Mouse (Mus musculus) MEL (cell line): Measurements from ENCODE around the gene Csrnp1. TPM values are rescaled to one million over a fixed set of nuclear protein-coding genes. Genes with fewer than 3 reads are reported as not detected.

Experiments used
- DNase-seq: peaks from one replicate; pipeline ENCODE4 v3.0.0; 2011; ENCODE audit warnings: low read depth, low spot score
- H3K27ac ChIP-seq: 2 replicates; pipeline ENCODE4 v1.5.1; 2012; ENCODE audit warnings: low read depth, mild to moderate bottlenecking, control low read depth, low read length, moderate library complexity; ENCODE audit not compliant: control insufficient read depth
- H3K27me3 ChIP-seq, 2 experiments: fragments of 150-350 bp in 1 of 2; sonication (generic) in 1 of 2; 2 replicates each; pipeline ENCODE4 v1.6.1; 2012; ENCODE audit warnings: low read length in 2 of 2, mild to moderate bottlenecking in 2 of 2, improper control_type of control experiment in 1 of 2, moderate library complexity in 1 of 2; ENCODE audit not compliant: insufficient read depth in 2 of 2, control insufficient read depth in 1 of 2
- H3K36me3 ChIP-seq, 2 experiments: 2 replicates each; pipeline ENCODE4 v1.6.1; 2012 to 2014; ENCODE audit warnings: low read length in 2 of 2, improper control_type of control experiment in 1 of 2, inconsistent platforms in 1 of 2, mild to moderate bottlenecking in 1 of 2; ENCODE audit not compliant: insufficient read depth in 2 of 2, control insufficient read depth in 1 of 2
- H3K4me1 ChIP-seq, 2 experiments: fragments of 150-350 bp in 1 of 2; sonication (generic) in 1 of 2; 2 replicates each; pipeline ENCODE4 v1.6.1; 2012; ENCODE audit warnings: low read length in 2 of 2, improper control_type of control experiment in 1 of 2, mild to moderate bottlenecking in 1 of 2; ENCODE audit not compliant: insufficient read depth in 2 of 2, control insufficient read depth in 1 of 2
- H3K4me3 ChIP-seq, 2 experiments: fragments of 150-350 bp in 1 of 2; sonication (generic) in 1 of 2; 2 replicates each; pipeline ENCODE4 v1.5.1; 2012; ENCODE audit warnings: low read depth in 2 of 2, low read length in 2 of 2, mild to moderate bottlenecking in 2 of 2, moderate library complexity in 2 of 2, control low read depth in 1 of 2, improper control_type of control experiment in 1 of 2; ENCODE audit not compliant: control insufficient read depth in 1 of 2, insufficient read depth in 1 of 2
- H3K79me2 ChIP-seq: 2 replicates; pipeline ENCODE4 v1.6.1; 2012; ENCODE audit warnings: mild to moderate bottlenecking, low read length, moderate library complexity; ENCODE audit not compliant: control insufficient read depth, poor library complexity, insufficient read depth
- H3K9ac ChIP-seq: 2 replicates; pipeline ENCODE4 v1.6.1; 2012; ENCODE audit warnings: low read depth, mild to moderate bottlenecking, control low read depth, low read length, moderate library complexity; ENCODE audit not compliant: control insufficient read depth, poor library complexity, severe bottlenecking
- H3K9me3 ChIP-seq: fragments of 150-350 bp; sonication (generic); replicated peaks from 2 replicates; pipeline ENCODE4 v1.6.1; 2012; ENCODE audit warnings: mild to moderate bottlenecking, low read length, improper control_type of control experiment, moderate library complexity; ENCODE audit not compliant: insufficient read depth
- CHD1 ChIP-seq: IDR thresholded peaks from 2 replicates; pipeline ENCODE4 v1.6.1; 2012; ENCODE audit warnings: low read depth, mild to moderate bottlenecking, inconsistent platforms, low read length, improper control_type of control experiment
- EP300 ChIP-seq, 2 experiments: IDR thresholded peaks; 2 replicates each; pipeline ENCODE4 v1.6.1; 2011; ENCODE audit warnings: improper control_type of control experiment in 2 of 2, low read length in 2 of 2, low read depth in 1 of 2, mild to moderate bottlenecking in 1 of 2
- polyA plus RNA-seq, 2 experiments: library from polyadenylated mRNA; stranded (reverse) in 1 of 2; unstranded in 1 of 2; fragments of >175 nt in 1 of 2; fragments of >200 nt in 1 of 2; gene quantifications; 2 replicates each; pipeline versions ENCODE4 v1.2.1 to v1.2.4; 2012; ENCODE audit warnings: low replicate concordance in 2 of 2, low read depth in 1 of 2; ENCODE audit not compliant: insufficient read length in 2 of 2, insufficient read depth in 1 of 2, missing spikeins in 1 of 2
- total RNA-seq: library from RNA; depleted of rRNA; stranded (reverse); fragments of 300-350 nt; gene quantifications from 2 replicates; pipeline ENCODE4 v1.2.3, GENCODE M21; 2012; rRNA removed

Gene Csrnp1
- total and polyA plus RNA-seq, 3 experiments, result 3.7 to 8.1 TPM; not detected in 1

DNA sequence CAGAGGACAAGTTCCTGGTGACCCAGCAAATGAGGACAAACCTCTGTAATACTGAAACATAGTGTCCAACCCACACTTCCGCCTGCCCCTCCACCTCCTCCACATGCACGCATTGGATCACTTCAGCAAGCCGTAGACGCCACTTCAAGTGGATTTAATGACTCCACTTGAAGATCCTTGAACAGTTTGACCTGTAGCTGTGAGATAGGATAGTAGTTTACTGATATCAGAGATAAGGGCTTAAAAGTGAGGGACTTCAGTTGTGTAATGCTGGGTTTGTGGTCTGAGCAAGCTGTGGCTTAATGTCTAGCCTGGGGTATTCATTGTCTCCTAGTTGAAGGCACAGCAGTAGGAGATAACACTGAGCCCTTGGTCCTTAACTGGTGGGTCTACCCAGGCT lies 61.0 kb downstream of the Csrnp1 start:
- no peak for DNase-seq
- TF ChIP-seq CHD1 (no peak), EP300 (IDR thresholded peaks at IDR 0.05; ENCODE audit: low read depth in 1 of 2, low read length in 2 of 2) (no peak)

More for the DNA sequence above, 61.0 kb downstream of the Csrnp1 start:
- Histone ChIP-seq H3K79me2 (no peaks in the 10 kb centered on the region), H3K4me3 (no peak overlapping the region), H3K9ac (no peak overlapping the region), H3K4me1 (no peaks in the 10 kb centered on the region), H3K27ac (no peak overlapping the region), H3K9me3 (no peaks in the 10 kb centered on the region), H3K36me3 (peaks cover 0 to 3% of the 10 kb centered on the region in 2 experiments; a peak in 2 of 4 replicates), H3K27me3 (no peaks in the 10 kb centered on the region)

Other genes starting within 250 kb of the Csrnp1 start
- gene Scn11a, start 159.2 kb downstream of the Csrnp1 start, total RNA-seq, result 0.04 and 0.10 TPM in 2 replicates
- under 1 TPM in 1 of 2 experiments, not detected in 1; 0.15 TPM for gene Scn11a, start 159.2 kb downstream of the Csrnp1 start, polyA plus RNA-seq
- 31.0 and 34.1 TPM in 2 replicates for gene Wdr48, start 89.8 kb downstream of the Csrnp1 start, total RNA-seq
- gene Wdr48, start 89.8 kb downstream of the Csrnp1 start, polyA plus RNA-seq, result 10 to 100 TPM in 1 of 2 experiments, not detected in 1; 40.5 TPM
- gene Gorasp1, start 47.1 kb downstream of the Csrnp1 start, total RNA-seq, result 15.8 and 18.3 TPM in 2 replicates
- gene Gorasp1, start 47.1 kb downstream of the Csrnp1 start, polyA plus RNA-seq, result 10 to 100 TPM in 1 of 2 experiments, not detected in 1; 21.9 TPM
- not detected in 2 replicates for gene Ttc21a, start 47.1 kb downstream of the Csrnp1 start, total RNA-seq
- under 1 TPM in 1 of 2 experiments, not detected in 1; 0.01 TPM for gene Ttc21a, start 47.1 kb downstream of the Csrnp1 start, polyA plus RNA-seq
- gene Xirp1, start 38.9 kb upstream of the Csrnp1 start, total RNA-seq, result not detected in 2 replicates
- gene Xirp1, start 38.9 kb upstream of the Csrnp1 start, polyA plus RNA-seq, result not detected
- gene Cx3cr1, start 85.2 kb upstream of the Csrnp1 start, total RNA-seq, result not detected in 2 replicates
- gene Cx3cr1, start 85.2 kb upstream of the Csrnp1 start, polyA plus RNA-seq, result not detected
- gene Ccr8, start 107.5 kb upstream of the Csrnp1 start, total RNA-seq, result not detected in 2 replicates
- gene Ccr8, start 107.5 kb upstream of the Csrnp1 start, polyA plus RNA-seq, result not detected
- 76.1 and 87.6 TPM in 2 replicates for gene Slc25a38, start 125.7 kb upstream of the Csrnp1 start, total RNA-seq
- gene Slc25a38, start 125.7 kb upstream of the Csrnp1 start, polyA plus RNA-seq, result 10 to 100 TPM in 1 of 2 experiments, not detected in 1; 81.3 TPM
- 1,584 and 1,827 TPM in 2 replicates for gene Rpsa, start 143.0 kb upstream of the Csrnp1 start, total RNA-seq
- gene Rpsa, start 143.0 kb upstream of the Csrnp1 start, polyA plus RNA-seq, result 1,000 to 10,000 TPM in 1 of 2 experiments, 100 to 1,000 TPM in 1; 726 to 4,532 TPM
- not detected in 2 replicates for gene Mobp, start 165.0 kb upstream of the Csrnp1 start, total RNA-seq
- not detected for gene Mobp, start 165.0 kb upstream of the Csrnp1 start, polyA plus RNA-seq